16 mouse cellular contexts compared by ENCODE assay signal in the genomic region with DNA sequence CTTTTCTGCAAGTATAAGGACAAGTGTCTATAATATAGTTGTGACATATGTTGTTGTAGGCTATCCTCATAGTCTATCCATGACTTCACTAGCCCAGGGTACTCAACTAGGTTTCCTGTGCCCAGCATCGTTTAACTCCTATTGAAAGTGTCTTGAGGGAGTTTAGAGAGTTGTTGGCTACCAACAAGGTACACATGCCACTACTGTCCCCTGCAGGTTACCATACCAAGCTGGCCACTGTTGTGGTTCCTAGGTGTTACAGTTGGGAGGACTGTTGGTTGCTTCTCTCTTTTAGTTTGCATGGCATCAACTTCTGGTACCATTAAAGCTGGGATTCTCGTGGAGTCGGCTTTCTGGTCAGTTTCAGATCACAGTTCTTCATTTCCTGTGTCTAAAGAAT.
DNase-seq lines count a peak whose midpoint lies in the region; TF ChIP-seq lines count a peak whose summit lies in the region.
"Had no signal": no experiment of that assay in that cellular context is flagged by ENCODE, and none has a peak within 500 bp of the region (broad histone marks: within the 10 kb centered on the region; RNA-seq: fewer than 3 reads in every experiment).

No protein-coding gene starts in this region.

- no peak overlapping the region for H3K4me2 ChIP-seq in CH12.LX (ENCODE audit: insufficient read depth, low read depth, poor library complexity, severe bottlenecking)

- no peak overlapping the region for H3K4me3 ChIP-seq in CH12.LX (replicated peaks in 1 of 3; ENCODE audit: low read depth in 2 of 3, low read length in 2 of 3, poor library complexity in 1 of 3)

- no peak for DNase-seq in CH12.LX (ENCODE audit: extremely low read depth)
- DNase-seq in spleen, postnatal 10 days (ENCODE audit: low spot score in 2 of 2), result no peak
- DNase-seq: adrenal gland, adult 2 months; adrenal gland, adult 8-10 months; adrenal gland, postnatal 10 days; adrenal gland, postnatal 14 days; adrenal gland, postnatal 25 days; adrenal gland, postnatal 36 days; B cell, adult 2 months; cerebellum, adult 11 months; cerebellum, adult 11-12 months; cerebellum, adult 18-20 months; cerebellum, adult 2 months; cerebellum, adult 8-10 months had no signal

- peaks cover 0 to 3% of the 10 kb centered on the region in 2 experiments; a peak in 2 of 4 replicates for H3K4me1 ChIP-seq in CH12.LX (ENCODE audit: control insufficient read depth in 1 of 2, insufficient read depth in 2 of 2)

- TF ChIP-seq RAD21 in CH12.LX (IDR thresholded peaks at IDR 0.05; ENCODE audit: low read depth, low read length), result peak; percentile 74

- TF ChIP-seq POLR2A in CH12.LX (IDR thresholded peaks at IDR 0.05; ENCODE audit: low read depth, low read length), result no peak

- H3K9me3 ChIP-seq in CH12.LX (replicated peaks; ENCODE audit: low read length), result no peaks in the 10 kb centered on the region
- H3K9me3 ChIP-seq: G1E had no signal

- peak; percentile 10 to 68; a peak in 2 of 4 replicates for TF ChIP-seq CTCF in CH12.LX (conservative IDR thresholded peaks at IDR 0.05 in 1 of 2, IDR thresholded peaks at IDR 0.05 in 1 of 2; ENCODE audit: low read depth in 2 of 2, low read length in 2 of 2)

- H3K9ac ChIP-seq in CH12.LX (ENCODE audit: insufficient read depth, low read depth), result no peak overlapping the region

- dilution Hi-C loops in CH12.LX (cut with MboI; ENCODE audit: extremely low pct_ligation_motif_present, extremely low pct_unique_long_range_greater_than_20kb, low sequenced_read_pairs), result no loop called here

- TF ChIP-seq EP300 in CH12.LX (IDR thresholded peaks at IDR 0.05; ENCODE audit: low read length), result no peak

- no peaks in the 10 kb centered on the region for H3K79me2 ChIP-seq in CH12.LX (replicated peaks; ENCODE audit: control insufficient read depth, extremely low read depth, insufficient read depth, poor library complexity, severe bottlenecking)

- H3K36me3 ChIP-seq in CH12.LX (replicated peaks in 1 of 2; ENCODE audit: control insufficient read depth in 1 of 2, insufficient read depth in 1 of 2, low read length in 1 of 2), result no peaks in the 10 kb centered on the region
- H3K36me3 ChIP-seq: G1E had no signal

- no peak overlapping the region for H3K27ac ChIP-seq in CH12.LX (ENCODE audit: insufficient read depth, low read depth)

- no peaks in the 10 kb centered on the region for H3K27me3 ChIP-seq in CH12.LX (replicated peaks)
- H3K27me3 ChIP-seq: Patski had no signal

- in situ Hi-C loops in CH12.LX (cut with MboI; ENCODE audit: low pct_ligation_motif_present, low pct_unique_long_range_greater_than_20kb, low sequenced_read_pairs), result no loop called here

TF ChIP-seq in CH12.LX, 34 proteins besides CTCF, POLR2A, EP300 and RAD21:
- 0 out of 2 replicates have a peak, but pooled peaks have one; percentile 36 for TF ChIP-seq ZC3H11A (IDR thresholded peaks at IDR 0.05; ENCODE audit: low read depth, low read length)
- TF ChIP-seq TBP (conservative IDR thresholded peaks at IDR 0.05; ENCODE audit: low read depth, low read length), result no peak
- peak; percentile 77 for TF ChIP-seq SMC3 (IDR thresholded peaks at IDR 0.05; ENCODE audit: low read depth, low read length)
